Mouse (Mus musculus) embryonic facial prominence, embryonic 12.5 days (tissue): ENCODE measurements around the gene Rbl1. TPM values are rescaled to one million over a fixed set of nuclear protein-coding genes. Genes with fewer than 3 reads are reported as not detected.
"Not testable (repeated sequence)": the region's sequence is repeated elsewhere in the genome, so short reads cannot be mapped to it uniquely, and the experiment has no call there.

Source experiments
- ATAC-seq: fragments of 200-750 bp; cut with Nextera tagmentation; 2 replicates; pipeline ENCODE4 v1.8.0; 2017; ENCODE audit not compliant: insufficient number of reproducible peaks, insufficient read depth, low FRiP score, low TSS enrichment
- H3K27ac ChIP-seq: fragments of 300-500 bp; sonication (generic); 2 replicates; pipeline ENCODE4 v1.5.1; 2016; ENCODE audit warnings: mild to moderate bottlenecking
- H3K27me3 ChIP-seq: fragments of 300-500 bp; sonication (generic); 2 replicates; pipeline ENCODE4 v1.6.1; 2016; ENCODE audit warnings: mild to moderate bottlenecking, moderate library complexity
- H3K36me3 ChIP-seq: fragments of 300-500 bp; sonication (generic); 2 replicates; pipeline ENCODE4 v1.6.1; 2016; ENCODE audit warnings: mild to moderate bottlenecking
- H3K4me1 ChIP-seq: fragments of 300-500 bp; sonication (generic); 2 replicates; pipeline ENCODE4 v1.6.1; 2016
- H3K4me2 ChIP-seq: fragments of 300-500 bp; sonication (generic); replicated peaks from 2 replicates; pipeline ENCODE4 v1.6.1; 2016; ENCODE audit warnings: mild to moderate bottlenecking, moderate library complexity
- H3K4me3 ChIP-seq: fragments of 300-500 bp; sonication (generic); 2 replicates; pipeline ENCODE4 v1.5.1; 2016; ENCODE audit warnings: mild to moderate bottlenecking
- H3K9ac ChIP-seq: fragments of 300-500 bp; sonication (generic); 2 replicates; pipeline ENCODE4 v1.6.1; 2016; ENCODE audit warnings: mild to moderate bottlenecking, moderate library complexity
- H3K9me3 ChIP-seq: fragments of 300-500 bp; sonication (generic); 2 replicates; pipeline ENCODE4 v1.6.1; 2016; ENCODE audit warnings: mild to moderate bottlenecking, moderate library complexity
- WGBS: fragments of 180-500 bp; shearing (Covaris S2); methylation state at CpG from one replicate; pipeline ENCODE4 v1.1.7; 2016; 5-methylcytosine and 5-hydroxymethylcytosine counted together
- polyA plus RNA-seq: library from polyadenylated mRNA; unstranded; fragments of >200 nt; fragmentation: Nextera tagmentation; extraction: Ambion mirVana; gene quantifications from 2 replicates; pipeline ENCODE4 v1.2.1, GENCODE M21; 2016

Rbl1 gene
- polyA plus RNA-seq, 1 experiment from 2014 or later, result 26.4 TPM

DNA sequence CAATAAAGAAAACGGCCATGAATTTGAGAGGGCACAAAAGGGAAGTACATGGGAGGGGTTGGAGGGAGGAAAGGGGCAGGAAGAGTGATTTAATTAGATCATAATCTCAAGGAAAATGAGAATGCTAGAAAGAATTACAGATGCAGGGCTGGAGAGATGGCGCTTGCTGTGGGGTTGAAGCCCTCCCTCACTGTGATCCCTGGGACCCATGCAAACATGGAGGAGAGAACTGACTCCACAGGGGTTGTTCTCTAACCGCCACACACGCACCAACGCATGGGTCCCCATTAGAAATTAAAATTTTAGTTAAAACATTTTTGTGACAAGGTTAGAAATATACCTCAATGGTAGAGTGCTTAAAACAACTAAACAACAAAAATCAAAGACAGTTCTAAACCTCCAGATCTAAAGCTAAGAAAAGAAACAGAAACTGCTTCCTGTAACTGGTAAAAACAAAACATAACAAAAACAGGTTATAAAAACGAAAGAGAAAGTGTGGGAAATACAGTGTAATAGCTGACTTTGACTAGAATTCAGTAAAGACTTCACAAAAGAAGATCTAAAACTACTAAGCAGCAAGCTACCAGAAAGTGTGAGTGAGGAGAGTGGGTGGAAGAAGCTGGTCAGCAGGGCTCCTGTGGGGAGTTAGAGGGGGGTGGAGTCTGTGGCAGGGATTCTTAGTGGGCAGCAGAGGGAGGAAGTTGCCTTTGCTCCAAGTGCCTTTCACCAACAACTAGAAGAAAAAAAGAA, 3.1 kb downstream of the Rbl1 start:
- Histone ChIP-seq H3K4me2 (no peak overlapping the region), H3K36me3 (peaks cover 29% of the 10 kb centered on the region)
- ATAC-seq, result no peak

DNA sequence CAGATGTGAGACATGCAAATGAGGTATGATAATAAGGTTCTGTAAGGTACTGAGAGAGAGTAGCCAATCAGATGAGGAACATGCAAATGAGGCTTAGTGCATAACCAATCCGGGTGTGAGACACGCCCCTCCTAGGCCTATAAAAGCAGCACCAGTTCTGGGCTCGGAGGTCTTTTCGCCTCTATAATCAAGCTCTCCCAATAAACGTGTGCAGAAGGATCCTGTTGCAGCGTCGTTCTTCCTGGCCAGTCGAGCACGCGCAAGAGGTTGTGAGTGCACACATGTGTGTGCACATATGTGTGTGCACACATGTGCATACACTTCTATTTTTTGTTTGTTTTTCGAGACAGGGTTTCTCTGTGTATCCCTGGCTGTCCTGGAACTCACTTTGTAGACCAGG, 5.9 kb downstream of the Rbl1 start:
- not testable (repeated sequence) for H3K9ac ChIP-seq, H3K9me3 ChIP-seq, H3K27me3 ChIP-seq, H3K4me2 ChIP-seq, H3K4me3 ChIP-seq, ATAC-seq, H3K27ac ChIP-seq, H3K4me1 ChIP-seq
- H3K36me3 ChIP-seq, result peaks cover 52% of the 10 kb centered on the region
- 98% methylated on average over 11 of the region's 11 CpGs for WGBS

More for the DNA sequence above, 3.1 kb downstream of the Rbl1 start:
- Histone ChIP-seq H3K9me3 (no peaks in the 10 kb centered on the region), H3K27ac (peak overlapping the region; percentile 17; the same call in 1 of the 2 replicates), H3K9ac (no peak overlapping the region), H3K4me1 (0 out of 2 replicates have a peak, but pooled peaks cover 10% of the 10 kb centered on the region), H3K27me3 (no peaks in the 10 kb centered on the region), H3K4me3 (no peak overlapping the region)
- 79% methylated on average over 6 of the region's 6 CpGs for WGBS

GRCm38 (mm10) chr2:157190651-157191050, 13.7 kb downstream of the Rbl1 start:
- ATAC-seq, result no peak
- H3K9me3 ChIP-seq, result no peaks in the 10 kb centered on the region
- no peak overlapping the region for H3K4me2 ChIP-seq
- H3K4me1 ChIP-seq, result no peaks in the 10 kb centered on the region
- H3K27ac ChIP-seq, result no peak overlapping the region
- no peak overlapping the region for H3K9ac ChIP-seq
- no peak overlapping the region for H3K4me3 ChIP-seq
- peaks cover 86% of the 10 kb centered on the region for H3K36me3 ChIP-seq
- WGBS, result 94% methylated on average over 4 of the region's 4 CpGs
- H3K27me3 ChIP-seq, result no peaks in the 10 kb centered on the region

DNA sequence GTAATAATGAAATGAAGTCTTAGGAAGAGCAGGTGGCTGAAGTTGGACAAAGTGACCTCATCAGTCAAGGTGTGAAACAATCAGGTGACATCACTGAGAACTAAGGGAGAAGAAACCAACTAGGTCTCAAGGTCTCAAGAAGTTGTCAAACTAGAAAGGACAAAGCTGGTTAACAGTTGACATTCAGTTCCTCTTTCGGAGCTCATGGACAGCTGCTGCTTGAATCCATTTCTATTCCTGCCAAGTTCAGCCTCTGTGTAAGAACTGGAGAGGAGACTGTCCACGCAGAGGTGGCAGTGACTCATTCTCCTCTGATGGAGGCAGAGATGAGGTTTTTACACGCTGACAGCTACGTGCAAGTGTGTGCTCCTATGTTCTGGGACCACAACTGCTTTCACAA, 17.1 kb downstream of the Rbl1 start:
- WGBS, result 94% methylated on average over 4 of the region's 4 CpGs
- H3K4me3 ChIP-seq, result no peak overlapping the region
- H3K36me3 ChIP-seq, result peaks cover 72% of the 10 kb centered on the region
- no peak overlapping the region for H3K9ac ChIP-seq
- no peaks in the 10 kb centered on the region for H3K9me3 ChIP-seq
- H3K27ac ChIP-seq, result no peak overlapping the region
- no peaks in the 10 kb centered on the region for H3K27me3 ChIP-seq
- no peak overlapping the region for H3K4me2 ChIP-seq
- no peaks in the 10 kb centered on the region for H3K4me1 ChIP-seq
- ATAC-seq, result no peak

GRCm38 (mm10) chr2:157186504-157186903, 17.8 kb downstream of the Rbl1 start:
- no peak for ATAC-seq
- Histone ChIP-seq H3K36me3 (peaks cover 69% of the 10 kb centered on the region), H3K9me3 (no peaks in the 10 kb centered on the region), H3K9ac (no peak overlapping the region), H3K4me2 (no peak overlapping the region), H3K27me3 (no peaks in the 10 kb centered on the region), H3K4me3 (no peak overlapping the region), H3K4me1 (no peaks in the 10 kb centered on the region), H3K27ac (no peak overlapping the region)
- WGBS, result 53% methylated on average over 5 of the region's 5 CpGs

DNA sequence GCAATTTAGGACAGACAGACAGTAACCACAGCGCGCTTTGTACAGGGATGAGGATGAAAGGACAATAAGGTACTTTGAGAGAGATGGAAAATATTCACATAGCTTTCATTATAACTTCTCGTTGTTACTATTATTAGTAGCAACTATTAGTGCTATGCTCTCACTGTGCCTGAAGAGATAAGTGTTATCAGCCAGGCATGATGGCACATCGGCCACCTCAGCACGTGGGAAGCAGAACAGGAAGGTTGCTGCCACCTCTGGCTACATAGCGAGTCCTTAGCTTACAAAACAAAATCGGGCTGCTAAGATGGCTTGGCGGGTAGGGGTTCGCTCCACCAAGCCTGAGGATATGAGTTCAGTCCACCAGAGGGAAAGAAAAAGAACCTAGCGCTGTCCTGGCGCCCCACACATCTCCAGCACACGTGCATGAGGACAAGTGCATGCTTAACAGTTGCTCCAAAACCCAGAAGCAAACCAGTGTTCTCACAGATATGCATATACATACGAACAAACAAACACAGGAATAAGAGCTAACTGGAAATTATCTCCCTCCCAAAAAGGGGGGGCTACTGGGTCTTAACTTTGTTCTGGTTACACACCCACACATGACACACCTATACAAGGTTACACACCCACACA, 19.2 kb downstream of the Rbl1 start:
- H3K4me3 ChIP-seq, result no peak overlapping the region
- no peaks in the 10 kb centered on the region for H3K4me1 ChIP-seq
- H3K27ac ChIP-seq, result no peak overlapping the region
- 92% methylated on average over 13 of the region's 13 CpGs for WGBS
- H3K36me3 ChIP-seq, result peaks cover 62% of the 10 kb centered on the region
- no peak overlapping the region for H3K9ac ChIP-seq
- no peaks in the 10 kb centered on the region for H3K27me3 ChIP-seq
- no peak overlapping the region for H3K4me2 ChIP-seq
- ATAC-seq, result no peak
- no peaks in the 10 kb centered on the region for H3K9me3 ChIP-seq

DNA sequence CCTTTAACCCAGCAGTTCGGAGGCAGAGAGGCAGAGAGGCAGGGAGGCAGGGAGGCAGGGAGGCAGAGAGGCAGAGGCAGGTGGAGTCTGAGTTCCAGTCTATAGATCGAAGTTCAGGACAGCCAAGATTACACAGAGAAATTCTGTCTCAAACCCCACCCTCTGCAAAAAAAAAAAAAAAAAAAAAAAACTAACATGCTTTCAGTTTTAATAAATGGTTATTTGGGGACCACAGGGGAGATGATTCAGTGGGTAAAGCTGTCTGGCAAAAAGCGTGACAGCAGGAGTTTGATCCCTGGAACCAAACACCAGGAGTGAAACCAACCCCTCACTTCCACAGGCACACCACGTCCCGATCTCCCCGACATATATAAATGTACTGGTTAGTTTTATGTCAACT, 26.2 kb downstream of the Rbl1 start:
- Histone ChIP-seq H3K36me3 (peaks cover 55% of the 10 kb centered on the region), H3K9ac (no peak overlapping the region), H3K27me3 (no peaks in the 10 kb centered on the region), H3K4me3 (no peak overlapping the region), H3K27ac (no peak overlapping the region), H3K9me3 (no peaks in the 10 kb centered on the region), H3K4me2 (no peak overlapping the region), H3K4me1 (no peaks in the 10 kb centered on the region)
- ATAC-seq, result no peak
- 68% methylated on average over 6 of the region's 6 CpGs for WGBS

DNA sequence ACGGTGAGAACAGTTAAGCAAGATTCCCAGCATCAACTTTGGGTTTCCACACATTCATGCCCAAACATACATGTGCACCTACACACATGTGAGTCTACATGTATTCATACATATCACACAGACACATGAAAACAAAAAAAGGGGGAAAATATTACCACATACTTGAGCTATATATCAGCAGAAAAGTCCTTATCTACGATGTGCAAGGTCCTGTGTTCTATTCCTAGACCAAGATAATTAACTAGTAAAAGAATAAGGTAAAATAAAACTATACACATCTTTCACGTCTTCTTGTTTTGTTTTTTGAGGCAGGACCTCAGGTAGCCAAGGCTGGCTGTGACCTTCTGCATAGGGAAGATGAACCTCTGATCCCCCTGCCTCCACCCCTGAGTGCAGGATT, 28.1 kb downstream of the Rbl1 start:
- H3K4me2 ChIP-seq, result no peak overlapping the region
- no peak overlapping the region for H3K9ac ChIP-seq
- H3K27me3 ChIP-seq, result no peaks in the 10 kb centered on the region
- peaks cover 58% of the 10 kb centered on the region for H3K36me3 ChIP-seq
- no peaks in the 10 kb centered on the region for H3K4me1 ChIP-seq
- no peak overlapping the region for H3K4me3 ChIP-seq
- H3K9me3 ChIP-seq, result no peaks in the 10 kb centered on the region
- H3K27ac ChIP-seq, result no peak overlapping the region
- 81% methylated on average over 3 of the region's 3 CpGs for WGBS
- no peak for ATAC-seq

DNA sequence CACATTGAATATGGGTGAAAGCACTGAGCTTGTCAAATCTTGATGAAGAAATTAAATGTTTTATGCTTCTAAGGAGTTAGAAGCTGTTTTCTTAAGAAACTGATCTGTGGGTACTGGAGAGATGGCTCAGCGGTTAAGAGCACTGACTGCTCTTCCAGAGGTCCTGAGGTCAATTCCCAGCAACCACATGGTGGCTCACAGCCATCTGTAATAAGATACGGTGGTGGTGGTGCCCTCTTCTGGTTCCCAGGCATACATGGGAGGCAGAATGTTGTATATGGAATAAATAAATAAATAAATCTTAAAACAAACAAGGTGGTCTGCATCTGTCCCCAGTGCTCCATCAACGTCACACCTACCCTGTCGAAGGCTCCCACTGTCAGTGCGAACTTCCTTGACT, 29.9 kb downstream of the Rbl1 start:
- H3K9me3 ChIP-seq, result no peaks in the 10 kb centered on the region
- WGBS, result 69% methylated on average over 5 of the region's 5 CpGs
- no peaks in the 10 kb centered on the region for H3K27me3 ChIP-seq
- no peak for ATAC-seq
- H3K9ac ChIP-seq, result no peak overlapping the region
- H3K4me2 ChIP-seq, result no peak overlapping the region
- no peak overlapping the region for H3K4me3 ChIP-seq
- peaks cover 56% of the 10 kb centered on the region for H3K36me3 ChIP-seq
- H3K27ac ChIP-seq, result no peak overlapping the region
- no peaks in the 10 kb centered on the region for H3K4me1 ChIP-seq

GRCm38 (mm10) chr2:157173555-157173954, 30.8 kb downstream of the Rbl1 start:
- Histone ChIP-seq H3K4me1 (no peaks in the 10 kb centered on the region), H3K9me3 (no peaks in the 10 kb centered on the region), H3K27me3 (no peaks in the 10 kb centered on the region), H3K9ac (no peak overlapping the region), H3K27ac (no peak overlapping the region), H3K4me2 (no peak overlapping the region), H3K36me3 (peaks cover 58% of the 10 kb centered on the region), H3K4me3 (no peak overlapping the region)
- ATAC-seq, result no peak
- WGBS, result 90% methylated on average over 6 of the region's 6 CpGs

DNA sequence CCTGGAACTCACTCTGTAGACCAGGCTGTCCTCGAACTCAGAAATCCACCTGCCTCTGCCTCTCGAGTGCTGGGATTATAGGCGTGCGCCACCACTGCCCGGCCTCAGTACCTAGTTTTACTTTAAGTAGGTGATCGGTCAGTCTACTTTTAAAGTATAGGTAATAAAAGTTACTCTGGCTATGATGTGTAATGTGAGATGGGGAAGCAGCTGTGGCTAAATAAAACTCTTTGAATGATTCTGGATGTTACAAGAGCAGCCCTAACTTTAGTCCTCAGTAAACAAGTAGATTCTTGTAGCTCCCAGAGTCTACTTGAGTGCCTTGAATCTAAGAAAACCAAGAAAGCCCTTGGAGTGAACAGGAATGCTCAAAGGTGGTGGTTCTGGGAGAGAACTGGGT, 31.4 kb downstream of the Rbl1 start:
- H3K9me3 ChIP-seq, result no peaks in the 10 kb centered on the region
- H3K4me2 ChIP-seq, result no peak overlapping the region
- 92% methylated on average over 6 of the region's 6 CpGs for WGBS
- no peaks in the 10 kb centered on the region for H3K27me3 ChIP-seq
- no peak overlapping the region for H3K27ac ChIP-seq
- H3K36me3 ChIP-seq, result peaks cover 61% of the 10 kb centered on the region
- no peak overlapping the region for H3K4me3 ChIP-seq
- no peak overlapping the region for H3K9ac ChIP-seq
- ATAC-seq, result no peak
- H3K4me1 ChIP-seq, result no peaks in the 10 kb centered on the region

DNA sequence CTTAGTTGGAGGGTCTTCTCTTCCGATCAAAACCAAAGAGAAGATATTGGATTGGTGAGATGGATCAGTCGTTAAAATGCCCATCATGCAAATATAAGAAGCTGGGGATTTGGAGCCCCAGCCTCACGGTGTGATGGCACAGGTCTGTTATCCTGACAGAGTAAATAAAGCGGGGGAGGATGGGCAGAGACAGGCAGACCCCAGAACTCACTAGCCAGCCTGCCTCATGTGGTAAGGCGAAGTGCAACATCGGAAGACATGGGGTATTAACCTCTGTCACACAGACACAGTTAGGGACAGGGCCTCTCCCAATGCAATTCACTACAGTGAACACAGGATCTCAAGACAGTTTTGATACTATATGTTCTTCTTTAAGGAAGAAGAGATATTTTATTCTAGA, 33.7 kb downstream of the Rbl1 start:
- no peaks in the 10 kb centered on the region for H3K27me3 ChIP-seq
- no peak overlapping the region for H3K4me2 ChIP-seq
- H3K27ac ChIP-seq, result no peak overlapping the region
- H3K36me3 ChIP-seq, result peaks cover 53% of the 10 kb centered on the region
- no peaks in the 10 kb centered on the region for H3K4me1 ChIP-seq
- no peak overlapping the region for H3K4me3 ChIP-seq
- no peak for ATAC-seq
- no peaks in the 10 kb centered on the region for H3K9me3 ChIP-seq
- H3K9ac ChIP-seq, result peak overlapping the region; percentile 3; the same call in 1 of the 2 replicates
- 71% methylated on average over 6 of the region's 6 CpGs for WGBS
